Mouse (Mus musculus): ENCODE data around the gene Grasp. TPM values are rescaled to one million over a fixed set of nuclear protein-coding genes. Genes with fewer than 3 reads are reported as not detected.

The Grasp gene
- total and polyA plus RNA-seq, 3 experiments: 2.3 to 6.7 (median 2.4) TPM

- dilution Hi-C loops (cut with MboI; ENCODE audit: extremely low pct_ligation_motif_present, extremely low pct_unique_long_range_greater_than_20kb, low sequenced_read_pairs) (no loop called here), in situ Hi-C loops (cut with MboI; ENCODE audit: low pct_ligation_motif_present, low pct_unique_long_range_greater_than_20kb, low sequenced_read_pairs) (no loop called here)
- TF ChIP-seq IRF4 (IDR thresholded peaks at IDR 0.05; ENCODE audit: low read depth, low read length) (no peak), SMC3 (IDR thresholded peaks at IDR 0.05; ENCODE audit: low read depth, low read length) (no peak), USF1 (IDR thresholded peaks at IDR 0.05; ENCODE audit: low read depth, low read length) (no peak), MAFK (IDR thresholded peaks at IDR 0.05; ENCODE audit: insufficient replicate concordance, low read length) (no peak), JUN (IDR thresholded peaks at IDR 0.05; ENCODE audit: insufficient read depth, low read depth, low read length) (no peak), CHD1 (IDR thresholded peaks at IDR 0.05; ENCODE audit: low read depth, low read length) (no peak), GABPA (IDR thresholded peaks at IDR 0.05; ENCODE audit: insufficient replicate concordance, low read depth, low read length) (no peak), NRF1 (IDR thresholded peaks at IDR 0.05; ENCODE audit: low read depth, low read length) (no peak), E2F4 (IDR thresholded peaks at IDR 0.05; ENCODE audit: insufficient replicate concordance, low read depth, low read length) (no peak), MXI1 (IDR thresholded peaks at IDR 0.05; ENCODE audit: low read depth, low read length) (no peak), RCOR1 (conservative IDR thresholded peaks at IDR 0.05; ENCODE audit: low read depth, low read length) (no peak), PAX5 (IDR thresholded peaks at IDR 0.05; ENCODE audit: low read length) (no peak), CHD2 (IDR thresholded peaks at IDR 0.05; ENCODE audit: low read length) (no peak), ETS1 (conservative IDR thresholded peaks at IDR 0.05; ENCODE audit: low read depth, low read length) (no peak), KAT2A (IDR thresholded peaks at IDR 0.05; ENCODE audit: insufficient replicate concordance, low read length) (no peak), ZMIZ1 (IDR thresholded peaks at IDR 0.05; ENCODE audit: low read depth, low read length) (no peak)
- H3K9ac ChIP-seq (ENCODE audit: insufficient read depth, low read depth): no peak overlapping the region
- no peaks in the 10 kb centered on the region for H3K79me2 ChIP-seq (replicated peaks; ENCODE audit: control insufficient read depth, extremely low read depth, insufficient read depth, poor library complexity, severe bottlenecking)
- H3K27me3 ChIP-seq (replicated peaks): peaks cover 31% of the 10 kb centered on the region
- H3K27ac ChIP-seq (ENCODE audit: insufficient read depth, low read depth): no peak overlapping the region
- no peak overlapping the region for H3K4me3 ChIP-seq (replicated peaks in 1 of 3; ENCODE audit: low read depth in 2 of 3, low read length in 2 of 3, poor library complexity in 1 of 3)
- H3K4me1 ChIP-seq (ENCODE audit: control insufficient read depth in 1 of 2, insufficient read depth in 2 of 2): no peaks in the 10 kb centered on the region
- no peaks in the 10 kb centered on the region for H3K9me3 ChIP-seq (replicated peaks; ENCODE audit: low read length)
- DNase-seq (ENCODE audit: extremely low read depth): no peak
- H3K36me3 ChIP-seq (replicated peaks in 1 of 2; ENCODE audit: control insufficient read depth in 1 of 2, insufficient read depth in 1 of 2, low read length in 1 of 2): peaks cover 0 to 22% of the 10 kb centered on the region in 2 experiments
- H3K4me2 ChIP-seq (ENCODE audit: insufficient read depth, low read depth, poor library complexity, severe bottlenecking): no peak overlapping the region
Measured at GRCm38 (mm10) chr15:101274380-101274779, 50.4 kb downstream of the Grasp start.

GRCm38 (mm10) chr15:101277351-101277899, 53.4 kb downstream of the Grasp start:
- no peaks in the 10 kb centered on the region for H3K9me3 ChIP-seq (replicated peaks; ENCODE audit: low read length)
- H3K27ac ChIP-seq (ENCODE audit: insufficient read depth, low read depth): no peak overlapping the region
- DNase-seq (ENCODE audit: extremely low read depth): no peak
- no peak overlapping the region for H3K9ac ChIP-seq (ENCODE audit: insufficient read depth, low read depth)
- no peak overlapping the region for H3K4me2 ChIP-seq (ENCODE audit: insufficient read depth, low read depth, poor library complexity, severe bottlenecking)
- in situ Hi-C loops (cut with MboI; ENCODE audit: low pct_ligation_motif_present, low pct_unique_long_range_greater_than_20kb, low sequenced_read_pairs) (loop anchor here (5.0 kb wide), 1 partner anchor 35 kb away; no protein-coding TSS in a partner anchor), dilution Hi-C loops (cut with MboI; ENCODE audit: extremely low pct_ligation_motif_present, extremely low pct_unique_long_range_greater_than_20kb, low sequenced_read_pairs) (no loop called here)
- peaks cover 0 to 12% of the 10 kb centered on the region in 2 experiments for H3K36me3 ChIP-seq (replicated peaks in 1 of 2; ENCODE audit: control insufficient read depth in 1 of 2, insufficient read depth in 1 of 2, low read length in 1 of 2)
- no peaks in the 10 kb centered on the region for H3K4me1 ChIP-seq (ENCODE audit: control insufficient read depth in 1 of 2, insufficient read depth in 2 of 2)
- no peak for TF ChIP-seq POLR2A (IDR thresholded peaks at IDR 0.05; ENCODE audit: low read depth, low read length)
- no peak for TF ChIP-seq MAFK (IDR thresholded peaks at IDR 0.05; ENCODE audit: insufficient replicate concordance, low read length)
- no peak for TF ChIP-seq USF1 (IDR thresholded peaks at IDR 0.05; ENCODE audit: low read depth, low read length)
- TF ChIP-seq POLR2AphosphoS2 (IDR thresholded peaks at IDR 0.05; ENCODE audit: low read depth, low read length): no peak
- no peak for TF ChIP-seq MEF2A (IDR thresholded peaks at IDR 0.05; ENCODE audit: borderline replicate concordance, low read depth, low read length)
- no peak for TF ChIP-seq MYC (IDR thresholded peaks at IDR 0.05; ENCODE audit: low read depth, low read length)
- no peak for TF ChIP-seq HCFC1 (IDR thresholded peaks at IDR 0.05; ENCODE audit: low read depth, low read length)
- TF ChIP-seq EP300 (IDR thresholded peaks at IDR 0.05; ENCODE audit: low read length): no peak
- no peak for TF ChIP-seq PAX5 (IDR thresholded peaks at IDR 0.05; ENCODE audit: low read length)
- no peaks in the 10 kb centered on the region for H3K79me2 ChIP-seq (replicated peaks; ENCODE audit: control insufficient read depth, extremely low read depth, insufficient read depth, poor library complexity, severe bottlenecking)
- peaks cover 46% of the 10 kb centered on the region for H3K27me3 ChIP-seq (replicated peaks)
- no peak overlapping the region for H3K4me3 ChIP-seq (replicated peaks in 1 of 3; ENCODE audit: low read depth in 2 of 3, low read length in 2 of 3, poor library complexity in 1 of 3)
